Mouse (Mus musculus): ENCODE measurements at regions not wholly inside any gene's neighbourhood (a gene's known extent, or its start where the extent isn't known, plus 50 kb on each side); places are given as distances from the start of the nearest gene placed in this dataset.
"Not testable (repeated sequence)": the region's sequence is repeated elsewhere in the genome, so short reads cannot be mapped to it uniquely, and the experiment has no call there.

DNA sequence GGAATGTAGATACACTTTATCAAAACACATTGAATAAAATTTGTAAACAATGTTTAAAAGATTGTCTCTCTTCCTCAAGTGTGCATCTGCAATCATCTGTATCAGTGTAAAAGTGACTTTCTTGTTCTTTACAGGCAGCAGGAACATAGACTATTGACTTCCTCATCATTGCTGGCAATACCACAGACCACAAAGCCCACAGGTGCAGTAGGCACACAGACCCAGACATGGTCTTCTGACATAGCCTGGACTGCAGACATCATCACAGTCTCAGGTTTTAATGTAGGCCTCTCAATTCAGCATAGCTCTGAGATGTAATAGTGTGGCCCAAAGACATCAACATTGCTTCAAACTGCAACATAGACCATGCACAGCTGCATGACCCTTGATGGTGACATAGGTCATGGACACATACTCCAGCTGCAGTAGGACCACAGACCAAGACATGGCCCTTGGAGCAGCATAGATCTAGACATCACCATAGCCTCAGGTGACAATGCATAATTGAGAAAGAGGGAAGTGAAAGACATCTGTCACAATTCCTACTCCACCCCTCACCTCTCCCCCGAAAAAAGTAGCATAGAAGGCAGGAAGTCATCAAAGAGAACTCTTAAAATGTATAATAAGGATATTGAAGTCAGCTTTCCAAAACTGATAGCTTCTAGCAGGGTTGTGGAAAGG lies 74.1 kb upstream of the Speer2 start:
- no peak for DNase-seq (ENCODE audit: low spot score in 2 of 2)

DNA sequence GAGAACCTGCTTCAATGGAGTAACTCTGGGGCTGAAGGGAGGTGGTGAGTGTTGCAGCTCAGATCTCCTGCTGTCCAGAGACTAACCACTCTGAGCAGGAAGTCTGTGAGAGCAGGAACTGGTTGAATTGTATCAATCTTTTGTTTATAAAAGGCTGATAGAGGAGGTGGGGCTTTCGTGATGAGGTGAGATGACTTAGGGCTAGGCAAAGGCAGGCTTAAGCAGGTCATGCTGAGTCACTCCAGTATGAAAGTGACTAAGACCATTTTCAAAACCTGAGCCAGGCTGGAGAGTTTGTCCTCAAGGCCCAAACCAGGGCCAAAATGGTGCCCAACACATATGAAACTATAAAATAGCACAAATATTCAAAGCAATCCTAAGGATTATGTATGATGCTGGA lies 80.1 kb upstream of the Speer2 start:
- DNase-seq (ENCODE audit: low spot score in 2 of 2) = no peak

DNA sequence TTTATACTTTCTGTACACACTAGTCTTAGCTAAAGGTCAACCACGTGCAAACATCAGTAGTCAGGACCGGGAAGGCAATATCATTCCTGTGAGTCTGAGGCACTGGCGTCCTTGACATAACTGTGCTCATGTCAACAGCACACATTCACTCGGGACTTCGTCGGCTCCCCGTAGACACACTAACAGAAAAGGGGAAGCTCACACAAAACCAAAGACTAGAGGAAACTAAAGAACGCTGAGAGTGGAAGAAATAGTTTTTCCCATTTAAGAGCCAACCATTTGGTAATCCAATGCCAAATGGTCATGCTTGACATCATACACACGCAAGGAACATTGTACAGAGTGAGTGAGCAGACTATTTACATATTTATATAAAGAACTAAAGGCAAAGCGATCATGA lies 85.2 kb upstream of the Speer2 start:
- DNase-seq (ENCODE audit: low spot score in 2 of 2) = no peak

GRCm38 (mm10) chr16:69949339-69949738 lies 85.8 kb upstream of the Speer2 start:
- DNase-seq (ENCODE audit: low spot score in 2 of 2) = no peak

- no peak for DNase-seq (ENCODE audit: low spot score in 2 of 2)
Observed at GRCm38 (mm10) chr16:69951581-69951980, 88.0 kb upstream of the Speer2 start.

DNA sequence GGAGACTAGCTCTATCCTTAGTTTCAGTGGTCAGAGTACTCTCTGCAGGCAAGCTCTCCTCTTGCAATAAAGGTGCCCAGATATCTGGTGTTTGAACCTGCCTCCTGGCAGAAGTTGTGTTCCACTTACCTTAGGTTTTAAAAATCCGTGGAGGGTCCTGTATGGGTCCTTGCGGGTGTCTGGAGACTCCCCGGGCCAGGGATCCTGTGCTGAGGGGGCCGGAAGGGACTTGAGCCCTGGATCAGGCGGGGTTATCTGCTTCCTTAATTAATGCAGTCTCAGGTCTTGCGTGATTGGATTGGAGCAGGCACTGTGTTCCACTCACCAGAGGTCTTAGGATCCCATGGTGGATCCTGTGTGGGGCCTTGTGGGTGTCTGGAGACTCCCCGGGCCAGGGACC lies 103.0 kb upstream of the Speer2 start:
- not testable (repeated sequence) for DNase-seq (ENCODE audit: low spot score in 2 of 2)

- DNase-seq (ENCODE audit: low spot score in 2 of 2) = no peak
Observed at GRCm38 (mm10) chr16:69979813-69980527, 116.4 kb upstream of the Speer2 start.

- DNase-seq (ENCODE audit: low spot score in 2 of 2) = no peak
Observed at GRCm38 (mm10) chr16:69984320-69984719, 120.8 kb upstream of the Speer2 start.

DNA sequence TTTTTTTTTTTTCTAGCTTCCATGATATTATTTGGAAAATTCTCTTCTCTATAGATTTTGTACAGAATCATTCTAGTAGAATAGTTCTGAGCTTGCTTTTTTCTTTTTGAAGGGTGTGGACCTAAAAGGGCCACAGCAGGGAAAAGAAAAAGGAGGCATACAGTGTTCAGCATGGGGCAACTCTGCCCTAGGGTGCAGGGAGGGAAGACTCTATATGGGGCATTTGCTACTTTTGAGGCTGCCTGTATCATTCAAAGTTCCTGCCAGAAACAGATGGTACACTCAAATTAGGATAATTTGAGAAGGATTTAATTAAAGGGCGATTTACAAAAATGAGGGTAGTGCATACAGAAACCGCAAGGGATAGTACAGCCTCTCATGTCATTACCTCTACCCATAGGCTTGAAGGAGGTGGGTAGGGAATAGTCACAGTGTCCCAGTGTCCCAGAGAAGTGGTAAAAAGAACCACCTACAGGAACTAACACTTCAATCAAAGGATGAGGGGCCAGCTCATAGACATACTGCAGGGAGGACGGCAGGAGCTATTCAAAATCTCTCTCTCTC lies 128.4 kb upstream of the Speer2 start:
- DNase-seq (ENCODE audit: low spot score in 2 of 2) = no peak

GRCm38 (mm10) chr16:69992715-69993114 lies 129.2 kb upstream of the Speer2 start:
- no peak for DNase-seq (ENCODE audit: low spot score in 2 of 2)

DNA sequence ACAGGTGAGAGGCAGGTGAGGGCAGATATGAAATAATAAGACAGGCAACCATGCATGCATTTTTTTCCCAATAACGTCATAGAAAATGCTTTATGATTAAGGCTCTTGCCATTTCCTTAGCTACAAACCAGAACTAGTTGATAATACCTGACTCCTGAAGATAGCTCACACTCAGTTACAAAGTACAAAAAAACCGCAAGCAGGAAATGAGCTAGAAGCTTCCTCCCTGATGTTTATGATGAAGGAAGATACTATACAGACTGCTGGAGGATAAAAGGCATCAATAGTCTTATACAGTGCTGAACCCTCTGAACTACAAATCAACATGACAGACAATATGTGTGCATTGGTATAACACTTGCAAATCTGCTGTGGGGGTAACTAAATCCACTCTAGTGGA lies 143.3 kb upstream of the Speer2 start:
- DNase-seq (ENCODE audit: low spot score in 2 of 2) = no peak

DNA sequence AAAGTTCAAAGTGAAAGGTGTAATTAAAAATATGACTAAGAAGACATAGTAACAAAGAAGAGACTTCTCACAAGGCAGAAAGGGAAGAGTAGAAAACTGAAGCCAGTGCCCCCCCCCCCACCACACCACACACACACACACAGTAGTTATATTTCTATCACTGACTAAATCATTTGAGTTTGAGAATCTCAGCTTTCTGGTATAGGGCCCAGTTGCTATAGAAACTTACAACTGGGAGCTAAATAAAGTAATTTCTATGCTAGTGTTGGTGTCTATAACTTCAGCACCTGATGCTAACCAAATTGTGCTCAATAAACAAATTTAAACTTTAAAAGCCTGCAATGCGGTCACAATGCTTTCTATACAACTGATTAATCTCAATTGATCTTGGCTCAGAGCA lies 153.4 kb upstream of the Speer2 start:
- DNase-seq (ENCODE audit: low spot score in 2 of 2) = no peak

GRCm38 (mm10) chr16:70019564-70019963 lies 156.0 kb upstream of the Speer2 start:
- DNase-seq (ENCODE audit: low spot score in 2 of 2) = no peak

DNA sequence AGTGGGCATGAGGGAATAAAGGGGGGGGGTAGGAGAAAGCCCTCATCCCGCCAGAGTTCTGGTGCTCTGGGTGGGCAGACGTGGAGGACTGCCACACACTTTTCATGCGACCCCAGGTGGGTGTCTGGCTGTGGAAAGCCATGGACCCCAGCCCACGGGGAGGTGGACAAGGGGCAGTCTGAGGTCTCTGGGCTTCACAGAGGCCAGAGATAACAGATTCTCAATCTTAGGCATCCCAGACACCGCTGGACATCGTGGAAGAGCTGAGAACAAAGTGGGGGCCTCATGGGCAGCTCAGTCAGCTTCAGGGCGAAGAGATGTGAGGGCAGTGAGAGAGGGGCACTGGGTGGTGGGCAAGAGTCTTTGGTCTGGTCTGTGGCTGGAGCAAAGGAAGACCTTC lies 157.9 kb upstream of the Speer2 start:
- DNase-seq (ENCODE audit: low spot score in 2 of 2) = no peak

GRCm38 (mm10) chr16:70028649-70029048 lies 165.1 kb upstream of the Speer2 start:
- no peak for DNase-seq (ENCODE audit: low spot score in 2 of 2)

DNA sequence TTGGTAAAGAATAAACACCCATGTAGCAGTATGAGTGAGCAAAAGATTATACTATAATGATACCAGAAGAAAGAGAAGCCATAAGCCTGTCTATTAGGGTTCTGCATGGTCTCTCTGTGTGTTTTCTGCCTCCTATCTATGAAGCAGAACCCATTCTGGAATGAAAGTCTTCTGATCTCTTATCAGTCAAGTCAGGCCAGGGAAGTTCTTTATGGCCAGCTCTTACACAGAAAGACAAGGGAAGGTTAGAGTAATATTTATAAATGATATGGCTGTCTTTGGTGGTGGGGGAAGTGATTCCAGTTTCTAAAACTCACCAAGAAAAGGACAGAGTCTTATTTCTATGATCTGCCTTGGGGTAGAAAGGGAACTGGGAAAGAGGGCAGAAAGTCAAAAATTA lies 182.0 kb upstream of the Speer2 start:
- no peak for DNase-seq (ENCODE audit: low spot score in 2 of 2)

GRCm38 (mm10) chr16:70046009-70046408 lies 182.5 kb upstream of the Speer2 start:
- DNase-seq (ENCODE audit: low spot score in 2 of 2) = no peak

GRCm38 (mm10) chr16:70049850-70050249 lies 186.3 kb upstream of the Speer2 start:
- no peak for DNase-seq (ENCODE audit: low spot score in 2 of 2)

DNA sequence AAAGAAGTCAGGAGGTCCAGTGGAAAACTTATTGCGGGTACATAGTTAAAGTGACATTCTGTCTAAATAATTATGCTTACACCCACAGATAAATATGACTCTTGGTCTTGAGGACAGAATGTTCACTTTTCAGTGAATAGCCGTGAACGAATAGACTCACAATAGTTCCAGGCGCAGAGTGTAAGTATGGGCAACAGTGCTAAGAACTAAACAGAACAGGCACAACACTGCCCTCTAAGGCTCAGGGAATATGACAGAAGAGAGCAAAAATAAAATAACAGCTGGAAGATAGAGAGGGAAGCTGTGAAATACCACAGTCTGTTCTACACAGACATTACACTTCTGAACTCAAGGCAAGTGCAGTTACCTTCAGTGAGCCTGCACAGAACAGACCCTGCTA lies 207.9 kb upstream of the Speer2 start:
- no peak for DNase-seq (ENCODE audit: low spot score in 2 of 2)

DNA sequence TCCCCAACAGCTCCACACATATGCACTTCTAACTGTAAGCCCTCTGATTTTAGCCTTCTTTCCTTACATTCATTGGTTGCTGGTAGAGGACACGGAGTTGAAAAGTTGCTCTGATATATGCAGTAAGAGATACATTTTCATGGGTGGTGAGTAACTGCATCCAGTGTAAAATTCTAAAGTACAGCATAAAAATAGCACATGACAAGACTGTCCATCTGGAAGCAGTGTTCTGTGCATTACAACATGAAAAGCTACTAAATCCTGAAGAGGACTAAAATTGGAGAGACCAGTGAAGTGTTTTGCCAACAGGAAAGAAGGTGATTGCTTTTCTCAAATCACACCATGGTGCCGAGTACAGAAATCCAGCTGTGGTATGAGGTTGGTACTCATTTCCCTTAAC lies 210.2 kb upstream of the Speer2 start:
- no peak for DNase-seq (ENCODE audit: low spot score in 2 of 2)

DNA sequence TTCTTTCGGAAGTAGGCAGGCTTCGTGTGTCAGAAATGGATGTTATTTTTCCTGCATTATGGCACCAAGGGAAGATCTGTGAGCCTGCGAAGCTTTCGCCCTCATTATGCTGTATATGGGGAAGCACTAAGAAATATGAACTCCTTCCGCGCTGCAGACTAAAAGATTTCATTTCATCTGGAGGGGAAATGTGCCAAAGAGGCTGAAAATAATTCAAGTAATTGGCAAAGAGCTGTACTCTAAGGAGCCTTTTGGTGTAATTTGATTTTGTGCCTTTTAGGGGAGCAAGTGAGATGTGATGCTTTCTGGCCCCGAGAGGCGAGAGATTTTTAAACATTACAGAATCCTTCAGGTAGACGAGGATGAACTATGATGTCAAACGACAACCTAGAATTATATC lies 216.0 kb upstream of the Speer2 start:
- no peak for DNase-seq (ENCODE audit: low spot score in 2 of 2)

- no peak for DNase-seq (ENCODE audit: low spot score in 2 of 2)
Observed at GRCm38 (mm10) chr16:70091291-70091690, 222.5 kb upstream of the Gbe1 start.

GRCm38 (mm10) chr16:70091963-70092362 lies 221.8 kb upstream of the Gbe1 start:
- DNase-seq (ENCODE audit: low spot score in 2 of 2) = no peak
